Mouse (Mus musculus): ENCODE measurements around the gene Limch1. TPM values are rescaled to one million over a fixed set of nuclear protein-coding genes. Genes with fewer than 3 reads are reported as not detected.

Gene Limch1
- polyA plus RNA-seq, 1 experiment from 2014 or later = 1.5 TPM

- H3K27me3 ChIP-seq (ENCODE audit: control insufficient read depth, insufficient read depth, low read depth, low read length) = no peaks in the 10 kb centered on the region
- no peak overlapping the region for H3K27ac ChIP-seq (ENCODE audit: low read length)
- H3K4me3 ChIP-seq (ENCODE audit: low read depth, low read length) = no peak overlapping the region
- H3K36me3 ChIP-seq (ENCODE audit: control insufficient read depth, insufficient read depth) = no peaks in the 10 kb centered on the region
- H3K4me1 ChIP-seq (ENCODE audit: control insufficient read depth, low read depth, low read length) = no peaks in the 10 kb centered on the region
- H3K9ac ChIP-seq (ENCODE audit: low read depth, low read length) = no peak overlapping the region
- 34% methylated on average over 1 of the region's 1 CpGs for whole genome bisulfite sequencing (ENCODE audit: insufficient replicate concordance)
- no peak for ATAC-seq (ENCODE audit: low read depth)
- no peak overlapping the region for H3K4me2 ChIP-seq (ENCODE audit: low read depth, low read length)
- H3K9me3 ChIP-seq (replicated peaks; ENCODE audit: control insufficient read depth, low read length) = no peaks in the 10 kb centered on the region
These were observed 14.3 kb upstream of the Limch1 start for GRCm38 (mm10) chr5:66731302-66731697.

GRCm38 (mm10) chr5:66733556-66733955 is 12.1 kb upstream of the Limch1 start:
- no peak for ATAC-seq (ENCODE audit: low read depth)
- Histone ChIP-seq H3K4me1 (ENCODE audit: control insufficient read depth, low read depth, low read length) (no peaks in the 10 kb centered on the region), H3K27ac (ENCODE audit: low read length) (no peak overlapping the region), H3K9me3 (replicated peaks; ENCODE audit: control insufficient read depth, low read length) (no peaks in the 10 kb centered on the region), H3K27me3 (ENCODE audit: control insufficient read depth, insufficient read depth, low read depth, low read length) (no peaks in the 10 kb centered on the region), H3K9ac (ENCODE audit: low read depth, low read length) (no peak overlapping the region), H3K4me2 (ENCODE audit: low read depth, low read length) (no peak overlapping the region), H3K4me3 (ENCODE audit: low read depth, low read length) (no peak overlapping the region), H3K36me3 (ENCODE audit: control insufficient read depth, insufficient read depth) (no peaks in the 10 kb centered on the region)
- 67% methylated on average over 1 of the region's 1 CpGs for WGBS (ENCODE audit: insufficient replicate concordance)

- no peak overlapping the region for H3K4me2 ChIP-seq (ENCODE audit: low read depth, low read length)
- H3K4me3 ChIP-seq (ENCODE audit: low read depth, low read length) = no peak overlapping the region
- no peak overlapping the region for H3K27ac ChIP-seq (ENCODE audit: low read length)
- WGBS (ENCODE audit: insufficient replicate concordance) = 66% methylated on average over 3 of the region's 3 CpGs
- H3K27me3 ChIP-seq (ENCODE audit: control insufficient read depth, insufficient read depth, low read depth, low read length) = no peaks in the 10 kb centered on the region
- no peaks in the 10 kb centered on the region for H3K4me1 ChIP-seq (ENCODE audit: control insufficient read depth, low read depth, low read length)
- H3K9ac ChIP-seq (ENCODE audit: low read depth, low read length) = no peak overlapping the region
- no peak for ATAC-seq (ENCODE audit: low read depth)
- H3K9me3 ChIP-seq (replicated peaks; ENCODE audit: control insufficient read depth, low read length) = no peaks in the 10 kb centered on the region
- H3K36me3 ChIP-seq (ENCODE audit: control insufficient read depth, insufficient read depth) = no peaks in the 10 kb centered on the region
These were observed 6.3 kb upstream of the Limch1 start for GRCm38 (mm10) chr5:66739376-66739775.

GRCm38 (mm10) chr5:66745996-66746681 is 512 bp downstream of the Limch1 start:
- 1% methylated on average over 42 of the region's 42 CpGs for WGBS (ENCODE audit: insufficient replicate concordance)
- Histone ChIP-seq H3K9me3 (replicated peaks; ENCODE audit: control insufficient read depth, low read length) (no peaks in the 10 kb centered on the region), H3K27ac (ENCODE audit: low read length) (no peak overlapping the region), H3K4me3 (ENCODE audit: low read depth, low read length) (peak overlapping the region; percentile 53), H3K9ac (ENCODE audit: low read depth, low read length) (no peak overlapping the region), H3K27me3 (ENCODE audit: control insufficient read depth, insufficient read depth, low read depth, low read length) (peaks cover 30% of the 10 kb centered on the region), H3K36me3 (ENCODE audit: control insufficient read depth, insufficient read depth) (no peaks in the 10 kb centered on the region), H3K4me1 (ENCODE audit: control insufficient read depth, low read depth, low read length) (no peaks in the 10 kb centered on the region; the same call in 1 of the 2 replicates), H3K4me2 (ENCODE audit: low read depth, low read length) (peak overlapping the region; percentile 60)
- ATAC-seq (ENCODE audit: low read depth) = no peak

- H3K4me3 ChIP-seq (ENCODE audit: low read depth, low read length) = no peak overlapping the region
- H3K27ac ChIP-seq (ENCODE audit: low read length) = no peak overlapping the region
- H3K27me3 ChIP-seq (ENCODE audit: control insufficient read depth, insufficient read depth, low read depth, low read length) = peaks cover 30% of the 10 kb centered on the region
- no peak overlapping the region for H3K9ac ChIP-seq (ENCODE audit: low read depth, low read length)
- no peaks in the 10 kb centered on the region; the same call in 1 of the 2 replicates for H3K4me1 ChIP-seq (ENCODE audit: control insufficient read depth, low read depth, low read length)
- H3K9me3 ChIP-seq (replicated peaks; ENCODE audit: control insufficient read depth, low read length) = no peaks in the 10 kb centered on the region
- H3K36me3 ChIP-seq (ENCODE audit: control insufficient read depth, insufficient read depth) = no peaks in the 10 kb centered on the region
- peak overlapping the region; percentile 60; the same call in 1 of the 2 replicates for H3K4me2 ChIP-seq (ENCODE audit: low read depth, low read length)
- ATAC-seq (ENCODE audit: low read depth) = no peak
- 6% methylated on average over 11 of the region's 11 CpGs for WGBS (ENCODE audit: insufficient replicate concordance)
These were observed 1.1 kb downstream of the Limch1 start for GRCm38 (mm10) chr5:66746761-66747160.

GRCm38 (mm10) chr5:66747761-66748430 is 2.3 kb downstream of the Limch1 start:
- H3K9me3 ChIP-seq (replicated peaks; ENCODE audit: control insufficient read depth, low read length) = no peaks in the 10 kb centered on the region
- no peak overlapping the region for H3K9ac ChIP-seq (ENCODE audit: low read depth, low read length)
- H3K36me3 ChIP-seq (ENCODE audit: control insufficient read depth, insufficient read depth) = no peaks in the 10 kb centered on the region
- H3K4me2 ChIP-seq (ENCODE audit: low read depth, low read length) = no peak overlapping the region
- no peaks in the 10 kb centered on the region; the same call in 1 of the 2 replicates for H3K4me1 ChIP-seq (ENCODE audit: control insufficient read depth, low read depth, low read length)
- 19% methylated on average over 10 of the region's 10 CpGs for WGBS (ENCODE audit: insufficient replicate concordance)
- ATAC-seq (ENCODE audit: low read depth) = no peak
- no peak overlapping the region for H3K27ac ChIP-seq (ENCODE audit: low read length)
- H3K27me3 ChIP-seq (ENCODE audit: control insufficient read depth, insufficient read depth, low read depth, low read length) = peaks cover 30% of the 10 kb centered on the region
- no peak overlapping the region for H3K4me3 ChIP-seq (ENCODE audit: low read depth, low read length)

GRCm38 (mm10) chr5:66748448-66749115 is 3.0 kb downstream of the Limch1 start:
- no peak overlapping the region for H3K4me2 ChIP-seq (ENCODE audit: low read depth, low read length)
- no peak for ATAC-seq (ENCODE audit: low read depth)
- 34% methylated on average over 5 of the region's 5 CpGs for WGBS (ENCODE audit: insufficient replicate concordance)
- peaks cover 30% of the 10 kb centered on the region for H3K27me3 ChIP-seq (ENCODE audit: control insufficient read depth, insufficient read depth, low read depth, low read length)
- H3K36me3 ChIP-seq (ENCODE audit: control insufficient read depth, insufficient read depth) = no peaks in the 10 kb centered on the region
- no peaks in the 10 kb centered on the region; the same call in 1 of the 2 replicates for H3K4me1 ChIP-seq (ENCODE audit: control insufficient read depth, low read depth, low read length)
- no peak overlapping the region for H3K4me3 ChIP-seq (ENCODE audit: low read depth, low read length)
- no peak overlapping the region for H3K9ac ChIP-seq (ENCODE audit: low read depth, low read length)
- H3K27ac ChIP-seq (ENCODE audit: low read length) = no peak overlapping the region
- H3K9me3 ChIP-seq (replicated peaks; ENCODE audit: control insufficient read depth, low read length) = no peaks in the 10 kb centered on the region

GRCm38 (mm10) chr5:66750641-66751040 is 5.0 kb downstream of the Limch1 start:
- no peak overlapping the region for H3K9ac ChIP-seq (ENCODE audit: low read depth, low read length)
- no peak overlapping the region for H3K4me3 ChIP-seq (ENCODE audit: low read depth, low read length)
- ATAC-seq (ENCODE audit: low read depth) = no peak
- no peaks in the 10 kb centered on the region for H3K36me3 ChIP-seq (ENCODE audit: control insufficient read depth, insufficient read depth)
- WGBS (ENCODE audit: insufficient replicate concordance) = 51% methylated on average over 7 of the region's 7 CpGs
- no peak overlapping the region for H3K4me2 ChIP-seq (ENCODE audit: low read depth, low read length)
- H3K27ac ChIP-seq (ENCODE audit: low read length) = no peak overlapping the region
- H3K4me1 ChIP-seq (ENCODE audit: control insufficient read depth, low read depth, low read length) = no peaks in the 10 kb centered on the region; the same call in 1 of the 2 replicates
- H3K27me3 ChIP-seq (ENCODE audit: control insufficient read depth, insufficient read depth, low read depth, low read length) = peaks cover 25% of the 10 kb centered on the region
- H3K9me3 ChIP-seq (replicated peaks; ENCODE audit: control insufficient read depth, low read length) = no peaks in the 10 kb centered on the region
